Mouse (Mus musculus): ENCODE measurements at regions not wholly inside any gene's neighbourhood (a gene's known extent, or its start where the extent isn't known, plus 50 kb on each side); places are given as distances from the start of the nearest gene placed in this dataset.

DNA sequence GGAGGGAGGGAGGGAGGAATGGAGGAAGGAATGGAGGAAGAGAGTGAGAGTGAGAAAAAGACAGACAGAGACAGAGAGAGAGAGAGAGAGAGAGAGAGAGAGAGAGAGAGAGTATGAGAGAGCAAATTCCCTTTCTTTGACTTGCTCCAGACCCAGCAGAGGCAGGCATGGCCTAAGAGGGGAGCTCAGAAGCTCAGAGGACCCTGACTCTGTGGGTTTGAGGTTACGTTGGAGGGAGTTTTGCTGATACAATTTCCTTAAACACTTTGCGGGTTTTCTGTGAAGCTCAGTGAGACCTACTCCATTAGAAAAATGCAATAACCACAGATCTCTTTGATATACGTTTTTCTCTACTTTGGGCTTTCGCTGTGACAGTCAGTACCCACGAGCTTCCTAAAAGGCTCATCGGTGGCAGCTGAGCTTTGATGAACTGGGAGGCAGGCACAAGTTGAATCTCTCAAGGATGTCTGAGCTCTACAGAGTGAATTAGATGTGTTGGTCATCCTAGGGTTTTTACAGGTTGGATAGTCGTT is 105.1 kb downstream of the Gadd45g start:
- TF ChIP-seq CTCF (IDR thresholded peaks at IDR 0.05; ENCODE audit: insufficient read depth, low read depth, low read length) (no peak), POLR2A (IDR thresholded peaks at IDR 0.05; ENCODE audit: insufficient read depth, low read depth, low read length) (no peak)

Data from olfactory bulb, adult 2 months (tissue).